Mouse (Mus musculus): ENCODE measurements around the gene Enpp4. TPM values are rescaled to one million over a fixed set of nuclear protein-coding genes. Genes with fewer than 3 reads are reported as not detected.
A peak's percentile ranks its signal among the peaks of the same experiment; 100 is the strongest.

Gene Enpp4
- 1.7 and 3.0 TPM in 2 replicates for polyA plus RNA-seq (2011; ENCODE audit: insufficient read depth, insufficient read length, low replicate concordance, missing spikeins)

DNA sequence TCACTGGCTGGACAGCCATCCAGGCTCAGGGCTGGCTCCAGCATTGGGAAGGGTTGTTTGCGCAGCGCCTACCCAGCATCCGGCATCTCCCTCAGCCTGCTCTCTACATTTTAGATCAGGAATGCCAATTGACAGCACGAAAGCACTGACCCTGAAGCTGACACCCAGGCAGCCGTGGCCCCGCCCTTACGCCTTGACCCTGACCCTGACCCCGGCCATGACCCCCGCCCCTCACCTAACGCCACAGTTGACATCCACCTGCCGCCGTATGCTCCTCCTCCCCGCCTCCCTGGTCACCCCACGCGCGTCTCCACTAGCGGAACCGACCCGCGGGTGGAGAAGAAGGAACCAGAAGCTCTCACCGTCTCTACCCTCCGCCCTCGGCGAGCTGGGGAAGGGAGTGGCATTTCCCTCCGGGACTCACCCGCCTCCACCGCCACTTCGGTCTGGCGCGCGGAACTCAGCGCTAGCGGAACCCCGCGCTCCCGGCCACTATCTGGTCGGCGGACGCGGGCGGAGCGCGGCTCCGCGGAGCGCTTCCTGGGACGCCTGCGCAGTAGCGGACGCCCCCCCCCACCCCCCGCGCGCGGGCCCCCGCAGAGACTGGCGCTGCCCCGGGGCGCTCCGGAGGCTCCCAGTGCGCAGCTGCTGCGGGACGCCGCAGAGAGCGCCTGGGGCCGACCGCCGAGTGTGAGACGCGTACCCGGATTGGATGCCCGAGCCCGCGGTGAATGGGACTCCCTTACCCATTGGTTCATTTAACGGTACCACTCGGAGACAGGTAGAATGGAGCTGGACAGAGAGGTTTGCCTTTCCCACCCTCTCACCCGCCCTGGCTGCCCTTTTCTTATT, at the start of gene Enpp4:
Gene Enpp4, minus strand, starts transcription at position 523 of the 852 bp plus-strand sequence.
- peak within 1 kb of the TSS; percentile 71 for H3K27ac ChIP-seq (ENCODE audit: control insufficient read depth, insufficient read depth, low read depth, low read length, poor library complexity)

DNA sequence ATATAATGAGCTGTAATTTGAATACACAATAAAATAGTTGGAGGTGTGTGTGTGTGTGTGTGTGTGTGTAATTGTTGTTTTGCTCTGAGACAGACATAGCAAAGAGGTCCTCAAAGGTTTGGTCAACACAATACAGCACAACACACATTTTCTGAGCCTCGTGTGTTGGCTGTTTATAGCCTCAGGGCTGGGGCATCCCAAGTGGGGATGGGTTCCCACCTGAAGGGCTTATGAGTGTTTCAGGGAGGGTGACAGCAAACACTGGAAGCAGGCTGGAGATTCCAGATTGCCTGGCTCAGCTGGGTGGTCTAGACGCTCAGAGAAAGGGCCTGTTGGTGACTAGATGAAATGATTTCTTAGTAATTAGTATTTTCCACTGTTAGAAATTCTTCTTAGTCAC, 49.6 kb upstream of the Enpp4 start:
- Histone ChIP-seq H3K4me3 (replicated peaks; ENCODE audit: control insufficient read depth, low read depth, low read length) (no peak overlapping the region), H3K27ac (ENCODE audit: control insufficient read depth, insufficient read depth, low read depth, low read length, poor library complexity) (no peak overlapping the region), H3K4me1 (ENCODE audit: control insufficient read depth, insufficient read depth, low read length) (no peaks in the 10 kb centered on the region)
- WGBS: 73% methylated on average over 2 of the region's 2 CpGs
- TF ChIP-seq POLR2A (IDR thresholded peaks at IDR 0.05; ENCODE audit: borderline replicate concordance, control insufficient read depth, low read depth, low read length) (no peak), CTCF (IDR thresholded peaks at IDR 0.05; ENCODE audit: control insufficient read depth, insufficient read depth, low read length) (no peak)

More for the DNA sequence above, at the start of gene Enpp4:
- TF ChIP-seq CTCF (IDR thresholded peaks at IDR 0.05; ENCODE audit: control insufficient read depth, insufficient read depth, low read length) (no peak), POLR2A (IDR thresholded peaks at IDR 0.05; ENCODE audit: borderline replicate concordance, control insufficient read depth, low read depth, low read length) (peak; percentile 32; the same call in 1 of the 2 replicates)
- Histone ChIP-seq H3K4me3 (replicated peaks; ENCODE audit: control insufficient read depth, low read depth, low read length) (peak within 1 kb of the TSS; percentile 78), H3K4me1 (ENCODE audit: control insufficient read depth, insufficient read depth, low read length) (no peaks in the 10 kb centered on the region; the same call in 1 of the 2 replicates)
- under 1% methylated on average over 76 of the region's 76 CpGs for WGBS

DNA sequence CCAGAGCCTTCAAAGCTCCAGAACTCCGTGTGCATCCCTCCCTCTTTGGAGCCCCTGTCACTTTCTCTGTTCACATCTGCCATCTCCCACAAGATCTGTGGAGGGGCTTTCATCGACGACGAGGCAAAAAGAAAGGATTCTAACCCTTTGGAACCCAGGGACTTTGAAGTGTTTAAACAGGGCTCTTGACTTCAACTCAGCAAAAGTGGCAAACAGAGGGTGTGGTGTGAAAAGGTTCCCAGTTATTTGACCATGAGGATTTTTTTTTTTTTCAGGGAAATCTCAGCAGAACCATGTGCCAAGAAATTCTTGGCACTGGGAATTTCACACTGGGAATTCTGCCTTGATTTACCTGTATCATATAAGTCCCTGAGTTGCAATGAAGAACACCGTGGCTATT, 48.3 kb upstream of the Enpp4 start:
- Histone ChIP-seq H3K4me1 (ENCODE audit: control insufficient read depth, insufficient read depth, low read length) (no peaks in the 10 kb centered on the region), H3K27ac (ENCODE audit: control insufficient read depth, insufficient read depth, low read depth, low read length, poor library complexity) (no peak overlapping the region), H3K4me3 (replicated peaks; ENCODE audit: control insufficient read depth, low read depth, low read length) (no peak overlapping the region)
- 80% methylated on average over 5 of the region's 5 CpGs for WGBS
- no peak for TF ChIP-seq POLR2A (IDR thresholded peaks at IDR 0.05; ENCODE audit: borderline replicate concordance, control insufficient read depth, low read depth, low read length)
- no peak for TF ChIP-seq CTCF (IDR thresholded peaks at IDR 0.05; ENCODE audit: control insufficient read depth, insufficient read depth, low read length)

DNA sequence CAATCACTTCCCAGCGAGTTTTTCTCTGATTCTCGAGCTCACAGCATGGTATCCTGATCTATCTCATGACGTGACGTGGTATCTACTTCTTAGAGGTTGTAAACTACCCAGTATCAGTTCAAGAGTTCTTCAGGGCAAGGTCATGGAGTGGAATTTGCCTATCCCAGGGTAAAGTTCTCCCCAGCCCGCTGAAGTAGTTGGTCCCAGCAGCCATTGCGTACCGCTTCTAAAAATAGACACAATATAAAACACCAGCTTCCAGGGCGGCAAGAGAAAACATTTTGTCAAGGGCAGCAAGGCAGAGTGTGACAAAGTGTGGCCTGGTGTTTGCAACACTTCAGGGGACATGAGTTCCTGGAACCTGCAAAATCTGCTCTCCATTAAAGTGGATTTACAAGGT, 46.3 kb upstream of the Enpp4 start:
- TF ChIP-seq POLR2A (IDR thresholded peaks at IDR 0.05; ENCODE audit: borderline replicate concordance, control insufficient read depth, low read depth, low read length): no peak
- TF ChIP-seq CTCF (IDR thresholded peaks at IDR 0.05; ENCODE audit: control insufficient read depth, insufficient read depth, low read length): no peak
- 79% methylated on average over 8 of the region's 8 CpGs for WGBS
- Histone ChIP-seq H3K4me1 (ENCODE audit: control insufficient read depth, insufficient read depth, low read length) (no peaks in the 10 kb centered on the region), H3K27ac (ENCODE audit: control insufficient read depth, insufficient read depth, low read depth, low read length, poor library complexity) (no peak overlapping the region), H3K4me3 (replicated peaks; ENCODE audit: control insufficient read depth, low read depth, low read length) (no peak overlapping the region)

DNA sequence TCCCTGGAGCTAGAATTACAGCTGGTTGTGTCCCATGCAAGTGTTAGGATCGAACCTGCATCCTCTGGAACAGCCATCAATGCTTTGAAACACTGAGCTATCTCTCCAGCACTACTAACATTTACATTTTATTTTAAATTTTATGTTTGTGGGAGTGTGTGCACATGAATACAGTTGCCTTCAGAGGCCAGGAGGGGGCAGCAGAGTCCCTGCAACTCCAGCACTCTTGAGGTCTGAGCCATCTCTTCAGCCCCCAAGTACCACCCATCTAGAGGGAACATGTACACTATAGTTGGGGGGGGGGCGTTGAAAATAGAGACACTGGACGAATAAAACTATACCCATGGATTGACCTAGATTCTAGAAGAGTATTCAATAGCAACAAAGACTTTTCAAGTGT, 45.5 kb upstream of the Enpp4 start:
- 61% methylated on average over 3 of the region's 3 CpGs for WGBS
- no peaks in the 10 kb centered on the region for H3K4me1 ChIP-seq (ENCODE audit: control insufficient read depth, insufficient read depth, low read length)
- H3K4me3 ChIP-seq (replicated peaks; ENCODE audit: control insufficient read depth, low read depth, low read length): no peak overlapping the region
- TF ChIP-seq POLR2A (IDR thresholded peaks at IDR 0.05; ENCODE audit: borderline replicate concordance, control insufficient read depth, low read depth, low read length): no peak
- TF ChIP-seq CTCF (IDR thresholded peaks at IDR 0.05; ENCODE audit: control insufficient read depth, insufficient read depth, low read length): peak; percentile 72
- no peak overlapping the region for H3K27ac ChIP-seq (ENCODE audit: control insufficient read depth, insufficient read depth, low read depth, low read length, poor library complexity)

DNA sequence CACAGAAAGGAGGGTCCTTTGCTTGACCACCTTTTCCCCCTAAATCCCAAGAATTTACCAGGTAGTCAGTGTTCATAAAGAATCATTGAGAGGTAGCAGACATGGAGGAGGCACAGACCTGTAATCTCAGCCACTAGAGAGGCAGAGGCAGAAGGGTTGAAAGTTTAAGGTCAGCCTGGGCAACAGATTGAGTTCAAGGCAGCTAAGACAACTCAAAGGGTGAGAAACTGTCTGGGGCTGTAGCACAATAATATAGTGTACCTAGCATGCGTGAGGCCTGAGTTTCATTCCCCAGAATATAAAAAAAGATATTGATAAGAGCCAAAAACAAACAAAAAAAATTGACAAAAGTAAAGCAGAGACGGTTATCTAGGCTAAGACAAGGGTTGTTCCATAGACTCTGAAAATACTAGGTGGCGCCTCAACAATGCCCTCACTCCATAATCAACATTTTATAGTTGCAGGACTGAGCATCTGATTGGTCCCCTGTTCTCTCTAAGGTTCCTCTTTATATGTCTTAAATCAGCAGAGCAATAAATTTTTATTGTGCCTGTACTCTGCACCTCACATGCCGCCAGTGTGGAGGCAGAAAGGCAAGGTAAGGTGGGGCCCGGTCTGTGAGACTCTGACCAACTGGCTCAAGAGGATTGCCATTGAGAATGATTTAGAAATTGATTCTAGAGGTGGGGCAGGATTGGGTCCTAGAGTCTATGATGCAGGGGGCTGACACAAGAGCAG, 42.7 kb upstream of the Enpp4 start:
- Histone ChIP-seq H3K4me1 (ENCODE audit: control insufficient read depth, insufficient read depth, low read length) (no peaks in the 10 kb centered on the region), H3K4me3 (replicated peaks; ENCODE audit: control insufficient read depth, low read depth, low read length) (no peak overlapping the region), H3K27ac (ENCODE audit: control insufficient read depth, insufficient read depth, low read depth, low read length, poor library complexity) (no peak overlapping the region)
- TF ChIP-seq POLR2A (IDR thresholded peaks at IDR 0.05; ENCODE audit: borderline replicate concordance, control insufficient read depth, low read depth, low read length) (no peak), CTCF (IDR thresholded peaks at IDR 0.05; ENCODE audit: control insufficient read depth, insufficient read depth, low read length) (no peak)
- 80% methylated on average over 5 of the region's 5 CpGs for WGBS

DNA sequence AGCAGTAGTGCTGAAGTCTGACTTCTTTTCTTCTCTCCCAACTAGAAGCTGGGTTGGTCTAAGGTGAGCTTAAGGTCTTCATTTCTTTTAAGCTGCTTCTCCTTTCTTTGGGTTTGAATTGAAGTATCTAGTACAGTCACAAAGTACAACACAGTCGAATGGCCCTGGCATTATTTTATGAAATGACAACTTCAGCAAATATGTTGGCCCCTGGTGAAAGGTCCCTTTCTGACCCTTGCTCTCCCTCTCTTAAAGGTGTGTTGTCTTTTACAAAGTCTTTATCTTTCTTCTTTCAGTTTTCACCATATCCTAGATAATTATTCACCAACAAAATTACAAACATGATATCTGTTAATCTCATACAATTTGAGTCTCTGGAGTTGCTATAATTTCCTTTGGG, 40.2 kb upstream of the Enpp4 start:
- no peak overlapping the region for H3K27ac ChIP-seq (ENCODE audit: control insufficient read depth, insufficient read depth, low read depth, low read length, poor library complexity)
- WGBS: 79% methylated on average over 1 of the region's 1 CpGs
- no peaks in the 10 kb centered on the region for H3K4me1 ChIP-seq (ENCODE audit: control insufficient read depth, insufficient read depth, low read length)
- H3K4me3 ChIP-seq (replicated peaks; ENCODE audit: control insufficient read depth, low read depth, low read length): no peak overlapping the region
- TF ChIP-seq CTCF (IDR thresholded peaks at IDR 0.05; ENCODE audit: control insufficient read depth, insufficient read depth, low read length): no peak
- no peak for TF ChIP-seq POLR2A (IDR thresholded peaks at IDR 0.05; ENCODE audit: borderline replicate concordance, control insufficient read depth, low read depth, low read length)

All from bone marrow, adult 2 months (tissue).